Comparison of ENCODE assay signal across 1 mouse cellular context in the genomic region with DNA sequence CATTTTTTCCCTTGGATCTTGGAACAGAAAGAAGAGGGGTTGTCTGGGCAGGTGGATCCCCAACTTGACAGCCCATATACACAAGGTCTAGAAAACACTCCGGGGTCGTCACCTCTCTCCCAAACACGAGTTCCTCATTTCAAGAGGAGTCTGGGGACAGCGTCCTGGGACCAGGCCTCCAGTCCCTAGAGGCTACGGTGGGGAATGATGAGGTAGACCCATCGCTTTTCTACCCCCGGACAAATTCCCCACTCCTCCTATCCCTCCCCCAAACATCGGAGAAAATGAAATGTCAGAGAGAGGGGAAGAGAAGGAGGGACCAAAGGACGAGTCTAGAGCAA.
TF ChIP-seq lines count a peak whose summit lies in the region.

No protein-coding gene starts in this region.

TF ChIP-seq in CH12.LX, 34 proteins besides CTCF, POLR2A, EP300 and RAD21:
- 0 out of 2 replicates have a peak, but pooled peaks have one; percentile 26 for TF ChIP-seq SIN3A (IDR thresholded peaks at IDR 0.05; ENCODE audit: low read length)
- TF ChIP-seq NRF1 (IDR thresholded peaks at IDR 0.05; ENCODE audit: low read depth, low read length) = no peak
- no peak for TF ChIP-seq RCOR1 (conservative IDR thresholded peaks at IDR 0.05; ENCODE audit: low read depth, low read length)
- TF ChIP-seq ZKSCAN1 (IDR thresholded peaks at IDR 0.05; ENCODE audit: borderline replicate concordance, low read depth, low read length) = no peak
- no peak for TF ChIP-seq NELFE (IDR thresholded peaks at IDR 0.05; ENCODE audit: low read depth, low read length)
- TF ChIP-seq ZMIZ1 (IDR thresholded peaks at IDR 0.05; ENCODE audit: low read depth, low read length) = no peak
- no peak for TF ChIP-seq MAFK (IDR thresholded peaks at IDR 0.05; ENCODE audit: insufficient replicate concordance, low read length)
